Mouse (Mus musculus): ENCODE measurements at regions not wholly inside any gene's neighbourhood (a gene's known extent, or its start where the extent isn't known, plus 50 kb on each side); places are given as distances from the start of the nearest gene placed in this dataset.

DNA sequence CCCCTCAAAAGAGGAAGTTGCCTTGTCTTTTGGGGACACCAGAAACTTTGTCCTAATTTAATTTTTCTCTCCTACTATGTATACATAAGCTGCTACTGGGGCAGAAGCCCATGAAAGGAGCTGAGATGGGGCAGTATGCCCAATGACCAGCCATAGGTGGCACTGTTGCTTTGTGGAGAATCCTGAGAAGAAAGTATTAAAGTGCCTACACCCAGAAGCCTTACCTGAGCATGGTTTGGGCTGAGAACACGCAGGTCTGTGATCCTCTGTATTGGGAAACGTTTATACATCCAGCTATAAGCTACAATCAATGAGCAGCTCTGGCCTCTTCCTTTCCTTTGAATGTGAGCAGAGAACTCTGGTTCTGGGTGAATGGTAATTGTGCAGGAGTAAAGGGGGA, 1088.5 kb downstream of the Jrkl start:
- DNase-seq (ENCODE audit: low read depth, low spot score), result peak; percentile 30

- DNase-seq (ENCODE audit: low read depth, low spot score), result no peak
Measured at GRCm38 (mm10) chr9:12113374-12113773, 1132.3 kb downstream of the Jrkl start.
